Mouse (Mus musculus) granulocyte monocyte progenitor cell, adult 5-6 weeks (primary cell): ENCODE data around the gene Hist2h3c2. TPM values are rescaled to one million over a fixed set of nuclear protein-coding genes. Genes with fewer than 3 reads are reported as not detected.
"Not testable (repeated sequence)": the region's sequence is repeated elsewhere in the genome, so short reads cannot be mapped to it uniquely, and the experiment has no call there.

Experiments used
- ATAC-seq: replicated peaks from 2 replicates; pipeline ENCODE4 v1.8.0; 2016; ENCODE audit warnings: mild to moderate bottlenecking, moderate TSS enrichment, inconsistent platforms; ENCODE audit not compliant: poor library complexity, severe bottlenecking
- total RNA-seq, 2 experiments: library from RNA; stranded (forward) in 1 of 2; stranded (reverse) in 1 of 2; fragments of 200-712, 200-1000 nt in 1 of 2; fragments of >200 nt in 1 of 2; fragmentation: Nextera tagmentation in 1 of 2; gene quantifications; 2 replicates each; pipeline ENCODE4 v1.2.3; 2014 to 2017

Gene Hist2h3c2
- total RNA-seq, 2 experiments from 2014 or later = 35.5 to 202 TPM

GRCm38 (mm10) chr3:96262216-96262875 is 23.4 kb upstream of the Hist2h3c2 start:
- ATAC-seq = peak; percentile 67

- ATAC-seq = no peak
Observed at GRCm38 (mm10) chr3:96261623-96262022, 22.7 kb upstream of the Hist2h3c2 start.

DNA sequence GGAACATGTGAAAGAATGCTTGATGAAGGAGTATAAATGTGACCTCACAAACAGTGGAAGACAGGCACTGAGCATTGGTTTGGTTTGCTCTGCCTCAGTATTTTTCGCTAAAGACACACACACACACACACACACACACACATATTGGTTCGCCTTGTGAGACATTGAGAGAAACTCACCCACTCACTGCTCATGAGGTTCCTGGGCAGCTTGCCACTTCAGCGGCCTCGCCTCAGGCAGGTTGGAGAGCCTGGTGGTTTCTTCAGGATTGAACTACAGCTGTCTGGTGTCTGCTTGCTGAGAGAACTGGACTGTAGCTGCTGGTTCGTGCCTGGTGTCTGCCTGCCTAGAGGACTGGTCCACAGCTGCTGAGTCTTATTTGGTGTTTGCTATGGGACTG is 21.3 kb upstream of the Hist2h3c2 start:
- ATAC-seq = no peak

GRCm38 (mm10) chr3:96257190-96257589 is 18.3 kb upstream of the Hist2h3c2 start:
- no peak for ATAC-seq

DNA sequence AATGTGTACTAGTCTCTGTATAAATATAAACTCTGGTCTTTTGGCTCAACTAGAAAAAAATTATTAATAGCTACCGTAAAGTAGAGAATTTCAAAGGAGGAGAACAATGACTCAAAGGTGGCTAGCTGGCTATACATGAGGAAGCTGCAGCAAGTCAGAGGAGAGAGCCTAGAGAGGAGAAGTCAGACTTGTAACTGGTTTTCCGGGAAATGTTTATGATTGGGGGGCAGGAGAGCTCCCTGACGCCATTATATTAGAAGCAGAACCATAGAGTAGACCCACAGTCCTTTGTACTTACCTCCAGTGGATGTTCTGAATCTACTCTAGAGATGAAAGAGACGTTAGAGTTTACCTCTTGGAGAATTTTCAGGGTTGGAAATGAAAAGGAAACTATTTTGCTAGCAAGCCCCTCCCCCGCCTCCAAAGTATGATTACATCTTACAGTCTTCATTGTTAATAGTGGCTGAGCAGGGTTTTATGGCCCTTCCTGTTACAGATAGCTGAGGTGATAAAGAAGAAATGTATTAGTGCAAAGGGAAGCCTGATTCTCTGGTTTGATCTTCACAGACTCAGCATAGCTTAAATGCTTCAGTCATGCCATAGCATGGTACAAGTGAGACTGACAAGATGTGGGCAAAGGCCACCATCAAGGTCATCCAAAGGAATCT is 17.1 kb upstream of the Hist2h3c2 start:
- no peak for ATAC-seq

GRCm38 (mm10) chr3:96254683-96255355 is 15.9 kb upstream of the Hist2h3c2 start:
- ATAC-seq = no peak

- ATAC-seq = peak; percentile 83
Observed at GRCm38 (mm10) chr3:96251787-96252186, 12.9 kb upstream of the Hist2h3c2 start.

DNA sequence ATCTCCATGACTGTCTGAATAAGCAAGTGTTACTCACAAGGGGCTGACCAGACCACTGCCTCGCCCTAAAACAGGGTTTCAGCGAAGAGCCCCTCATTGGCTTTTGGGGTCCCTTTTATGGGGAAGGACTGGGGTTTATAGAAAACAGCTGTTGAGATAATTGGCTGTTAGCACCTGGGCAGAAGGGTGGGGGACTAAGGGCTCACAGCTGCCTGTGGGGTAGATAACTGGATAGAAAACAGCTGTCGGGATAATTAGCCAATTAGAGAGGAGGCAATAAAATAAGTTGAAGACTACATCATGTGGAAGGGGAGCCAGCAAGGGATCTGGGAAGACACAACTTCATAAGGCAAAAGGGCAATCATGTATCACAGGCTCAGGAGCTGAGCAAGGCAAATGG is 12.0 kb upstream of the Hist2h3c2 start:
- no peak for ATAC-seq

GRCm38 (mm10) chr3:96249034-96249345 is 10.1 kb upstream of the Hist2h3c2 start:
- ATAC-seq = no peak

GRCm38 (mm10) chr3:96248141-96249033 is 9.5 kb upstream of the Hist2h3c2 start:
- no peak for ATAC-seq

- no peak for ATAC-seq
Observed at GRCm38 (mm10) chr3:96247356-96248140, 8.6 kb upstream of the Hist2h3c2 start.

GRCm38 (mm10) chr3:96246427-96246856 is 7.5 kb upstream of the Hist2h3c2 start, which contains the start of gene Hist2h3c1:
Gene Hist2h3c1, plus strand, starts transcription at chr3:96246685.
- peak; percentile 61 for ATAC-seq

GRCm38 (mm10) chr3:96246018-96246417 is 7.1 kb upstream of the Hist2h3c2 start:
- not testable (repeated sequence) for ATAC-seq

DNA sequence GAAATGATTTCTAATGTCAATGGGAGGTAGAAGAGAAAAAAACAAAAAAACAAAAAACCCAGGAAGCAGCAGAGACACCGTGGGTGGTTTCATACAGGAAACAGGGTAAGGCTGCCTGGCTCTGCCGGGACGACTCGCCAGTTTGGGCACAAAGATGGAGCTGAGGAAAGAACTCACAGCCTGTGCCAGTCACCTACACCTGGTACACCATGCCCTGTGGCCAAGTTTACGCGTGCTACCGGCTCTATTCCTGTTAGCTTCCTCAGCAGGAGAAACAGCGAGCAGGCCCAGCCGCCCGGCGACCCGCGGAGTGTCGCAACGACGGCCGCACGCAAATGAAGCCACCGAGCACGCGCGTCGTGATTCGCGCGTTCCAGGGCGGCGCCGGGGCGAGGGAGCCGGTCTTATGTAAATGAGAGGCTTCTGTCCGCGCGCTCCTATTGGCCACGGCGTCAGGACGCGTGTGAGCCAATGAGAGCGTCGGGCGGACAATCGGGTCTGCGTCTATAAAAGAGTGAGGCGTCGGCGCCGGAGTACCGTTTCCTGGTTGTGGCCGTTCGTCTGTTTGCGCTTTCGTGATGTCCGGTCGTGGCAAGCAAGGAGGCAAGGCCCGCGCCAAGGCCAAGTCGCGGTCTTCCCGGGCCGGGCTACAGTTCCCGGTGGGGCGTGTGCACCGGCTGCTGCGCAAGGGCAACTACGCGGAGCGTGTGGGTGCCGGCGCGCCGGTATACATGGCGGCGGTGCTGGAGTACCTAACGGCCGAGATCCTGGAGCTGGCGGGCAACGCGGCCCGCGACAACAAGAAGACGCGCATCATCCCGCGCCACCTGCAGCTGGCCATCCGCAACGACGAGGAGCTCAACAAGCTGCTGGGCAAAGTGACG is 6.3 kb upstream of the Hist2h3c2 start, which contains the start of gene Hist2h2aa1:
Gene Hist2h2aa1 (plus strand): TSS at position 495 of the 884 bp plus-strand sequence.
- peak; percentile 61 for ATAC-seq

DNA sequence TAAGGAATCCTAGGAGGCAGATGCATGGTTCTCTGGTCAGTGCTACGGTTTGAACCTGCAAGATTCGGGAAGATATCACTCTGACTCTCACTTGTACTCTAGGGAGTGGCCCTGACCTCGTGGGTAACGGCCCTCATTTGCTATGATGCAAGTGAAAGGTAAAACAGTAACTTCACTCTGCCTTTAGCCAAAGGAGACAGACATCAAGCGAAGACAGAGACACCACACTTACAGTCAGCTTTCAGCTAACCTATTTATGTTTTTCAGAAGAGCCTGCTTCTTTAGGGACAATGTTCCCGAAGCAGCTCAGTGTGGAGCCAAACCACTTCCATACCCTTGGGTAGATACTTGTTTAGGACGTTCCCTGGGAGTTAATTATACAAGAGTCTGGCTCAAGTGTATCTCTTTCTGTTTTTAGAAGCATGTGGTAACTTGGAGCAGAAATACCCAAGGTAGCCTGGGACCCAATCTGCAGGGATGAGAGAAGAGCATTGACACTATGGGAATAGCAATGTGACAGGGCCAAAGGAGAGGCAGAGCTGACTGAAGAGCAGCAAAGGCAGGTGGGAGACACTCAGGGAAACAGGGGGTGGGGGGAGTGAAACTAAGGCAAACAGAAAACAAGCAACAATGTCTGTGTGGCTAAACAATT is 5.1 kb upstream of the Hist2h3c2 start:
- no peak for ATAC-seq

DNA sequence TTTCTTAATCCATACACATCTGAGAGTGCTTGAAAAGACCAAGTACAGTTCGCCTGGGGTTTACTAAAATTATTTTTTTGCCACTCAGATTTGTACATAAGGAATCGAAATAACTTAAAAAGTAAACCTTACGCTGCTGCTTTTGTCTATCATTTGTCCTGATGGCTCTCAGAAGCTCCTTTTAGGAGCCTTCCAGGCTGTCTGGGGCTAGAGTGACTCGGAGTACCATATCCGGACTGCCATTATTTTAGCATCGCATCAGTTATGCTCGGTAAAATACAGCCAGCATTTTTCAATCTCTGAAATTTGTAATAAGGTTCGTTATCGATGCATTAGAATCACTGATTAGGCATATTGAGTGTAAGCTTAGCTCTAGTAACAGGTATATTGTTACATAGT is 1.9 kb upstream of the Hist2h3c2 start:
- ATAC-seq = no peak

GRCm38 (mm10) chr3:96239949-96240798 is 1.2 kb upstream of the Hist2h3c2 start, which contains the start of gene Hist2h2aa2:
Gene Hist2h2aa2, minus strand, starts transcription at chr3:96240276.
- ATAC-seq = peak; percentile 55
